Mouse (Mus musculus) lung, adult 2 months (tissue): ENCODE measurements around the gene Cebpb. TPM values are rescaled to one million over a fixed set of nuclear protein-coding genes. Genes with fewer than 3 reads are reported as not detected.

Experiments used
- DNase-seq: peaks from one replicate; pipeline ENCODE4 v3.0.0; 2022
- H3K4me1 ChIP-seq: fragments of 200-500 bp; 2 replicates; pipeline ENCODE4 v1.6.1; 2011; ENCODE audit warnings: low read length; ENCODE audit not compliant: control insufficient read depth, insufficient read depth
- H3K4me3 ChIP-seq: fragments of 200-500 bp; replicated peaks from 2 replicates; pipeline ENCODE3; 2011; ENCODE audit warnings: low read depth, mild to moderate bottlenecking, control low read depth, low read length; ENCODE audit errors: extremely low read depth
- CTCF ChIP-seq: fragments of 200-500 bp; IDR thresholded peaks from 2 replicates; pipeline ENCODE4 v1.5.1; 2011; ENCODE audit warnings: mild to moderate bottlenecking, low read length, control low read depth; ENCODE audit not compliant: insufficient read depth
- POLR2A ChIP-seq: fragments of 200-500 bp; IDR thresholded peaks from 2 replicates; pipeline ENCODE4 v1.6.1; 2011; ENCODE audit warnings: low read depth, mild to moderate bottlenecking, control low read depth, low read length, borderline replicate concordance; ENCODE audit errors: extremely low read depth
- WGBS: fragments of 180-500 bp; shearing (Covaris S2); methylation state at CpG from one replicate; pipeline ENCODE4 v1.1.7; 2018; 5-methylcytosine and 5-hydroxymethylcytosine counted together
- polyA plus RNA-seq: library from polyadenylated mRNA; depleted of rRNA; stranded (reverse); fragments of >200 nt; gene quantifications from 2 replicates; pipeline ENCODE4 v1.2.3, GENCODE M21; 2012

Cebpb gene
- polyA plus RNA-seq, 1 experiment: 295 TPM

GRCm38 (mm10) chr2:167691410-167691809 is 2.7 kb downstream of the Cebpb start:
- Histone ChIP-seq H3K4me3 (peak overlapping the region; percentile 83), H3K4me1 (no peaks in the 10 kb centered on the region; the same call in 1 of the 2 replicates)
- no peak for DNase-seq
- 51% methylated on average over 6 of the region's 6 CpGs for WGBS
- TF ChIP-seq CTCF (no peak), POLR2A (peak; percentile 42; the same call in 1 of the 2 replicates)

- H3K4me3 ChIP-seq: peak overlapping the region; percentile 83
Measured at GRCm38 (mm10) chr2:167691871-167692661, 3.4 kb downstream of the Cebpb start.

DNA sequence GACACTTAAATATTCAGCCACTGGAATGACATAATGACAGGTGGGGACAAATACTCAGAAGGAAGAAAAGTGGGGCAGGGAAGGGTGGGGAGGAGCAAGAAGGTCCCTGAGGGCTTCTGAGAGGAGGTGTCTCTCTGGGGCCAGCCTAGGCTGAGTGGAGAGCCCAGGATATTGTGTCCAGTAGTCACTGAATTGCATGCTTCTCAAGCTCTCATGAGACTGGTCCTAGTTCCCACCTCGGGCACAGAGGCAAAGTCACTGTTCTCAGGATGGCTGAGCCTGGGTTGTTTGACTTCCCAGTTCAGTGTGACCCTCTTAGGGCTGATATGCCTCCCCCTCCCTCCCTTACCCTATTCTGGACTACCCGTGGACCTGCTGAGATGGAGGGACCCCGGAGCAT is 4.1 kb downstream of the Cebpb start:
- no peak for DNase-seq
- 43% methylated on average over 3 of the region's 3 CpGs for WGBS
- no peak overlapping the region for H3K4me3 ChIP-seq
- TF ChIP-seq POLR2A (no peak), CTCF (no peak)
- no peaks in the 10 kb centered on the region; the same call in 1 of the 2 replicates for H3K4me1 ChIP-seq

More at GRCm38 (mm10) chr2:167691871-167692661, 3.4 kb downstream of the Cebpb start:
- WGBS: 52% methylated on average over 14 of the region's 14 CpGs
- TF ChIP-seq CTCF (no peak), POLR2A (peak; percentile 49; the same call in 1 of the 2 replicates)
- H3K4me1 ChIP-seq: no peaks in the 10 kb centered on the region; the same call in 1 of the 2 replicates
- no peak for DNase-seq

- WGBS: 88% methylated on average over 2 of the region's 2 CpGs
Measured at GRCm38 (mm10) chr2:167693540-167693939, 4.8 kb downstream of the Cebpb start.

GRCm38 (mm10) chr2:167694244-167694643 is 5.5 kb downstream of the Cebpb start:
- DNase-seq: no peak
- TF ChIP-seq CTCF: no peak
- no peak for TF ChIP-seq POLR2A
- no peaks in the 10 kb centered on the region; the same call in 1 of the 2 replicates for H3K4me1 ChIP-seq
- WGBS: 38% methylated on average over 1 of the region's 1 CpGs
- no peak overlapping the region for H3K4me3 ChIP-seq

More at GRCm38 (mm10) chr2:167693540-167693939, 4.8 kb downstream of the Cebpb start:
- Histone ChIP-seq H3K4me3 (no peak overlapping the region), H3K4me1 (no peaks in the 10 kb centered on the region; the same call in 1 of the 2 replicates)
- TF ChIP-seq CTCF (no peak), POLR2A (no peak; the same call in 1 of the 2 replicates)
- DNase-seq: no peak

DNA sequence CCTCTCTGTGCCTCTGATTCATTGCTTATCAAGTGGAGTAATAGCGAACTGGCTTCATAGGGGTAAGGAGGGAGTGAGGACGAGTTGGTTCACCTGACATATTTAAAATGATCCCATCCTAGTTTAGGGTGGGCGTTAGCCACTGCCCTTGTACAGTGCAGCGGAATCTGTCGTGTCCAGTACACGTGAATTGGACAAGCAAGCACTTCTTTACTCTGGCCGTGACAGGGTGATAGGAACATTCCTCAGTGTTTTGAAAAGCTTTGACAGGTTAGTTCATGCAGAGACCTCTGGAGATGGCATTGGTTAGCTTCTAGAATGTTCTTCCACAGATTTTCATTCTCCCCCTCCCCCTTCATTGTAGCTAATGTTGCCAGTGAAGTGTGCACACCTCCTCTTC is 6.2 kb downstream of the Cebpb start:
- DNase-seq: no peak
- no peaks in the 10 kb centered on the region; the same call in 1 of the 2 replicates for H3K4me1 ChIP-seq
- no peak overlapping the region for H3K4me3 ChIP-seq
- 82% methylated on average over 7 of the region's 7 CpGs for WGBS
- TF ChIP-seq CTCF (no peak), POLR2A (no peak)

DNA sequence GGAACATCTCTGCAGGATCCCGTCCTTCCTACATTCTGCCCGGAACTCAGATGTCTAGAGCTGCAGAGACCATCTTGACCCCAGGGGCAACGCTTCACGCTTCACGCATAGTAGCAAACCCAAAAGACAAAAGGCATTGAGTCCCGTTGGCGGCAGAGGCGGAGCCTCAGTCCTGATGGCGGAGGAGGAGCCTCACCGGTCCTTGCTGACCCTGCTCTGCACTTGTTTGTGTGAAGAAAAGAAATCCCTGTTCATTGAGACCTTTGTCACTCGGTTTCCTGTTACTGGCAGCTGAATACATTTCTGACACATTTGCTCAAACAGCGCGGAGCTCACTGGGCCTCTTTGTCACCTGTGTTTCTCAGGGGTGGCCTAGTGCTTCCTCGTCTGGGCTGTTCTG is 6.8 kb downstream of the Cebpb start:
- no peak for TF ChIP-seq POLR2A
- TF ChIP-seq CTCF: no peak
- no peak for DNase-seq
- 77% methylated on average over 14 of the region's 14 CpGs for WGBS
- no peak overlapping the region for H3K4me3 ChIP-seq
- H3K4me1 ChIP-seq: no peaks in the 10 kb centered on the region; the same call in 1 of the 2 replicates

- TF ChIP-seq CTCF (no peak), POLR2A (0 out of 2 replicates have a peak, but pooled peaks have one; percentile 12)
- 68% methylated on average over 7 of the region's 7 CpGs for WGBS
- Histone ChIP-seq H3K4me1 (no peaks in the 10 kb centered on the region; the same call in 1 of the 2 replicates), H3K4me3 (no peak overlapping the region)
- DNase-seq: no peak
Measured at GRCm38 (mm10) chr2:167696143-167696542, 7.4 kb downstream of the Cebpb start.

- DNase-seq: peak; percentile 67
- H3K4me3 ChIP-seq: no peak overlapping the region
- no peaks in the 10 kb centered on the region; the same call in 1 of the 2 replicates for H3K4me1 ChIP-seq
- TF ChIP-seq CTCF (no peak), POLR2A (no peak)
- 8% methylated on average over 5 of the region's 5 CpGs for WGBS
Measured at GRCm38 (mm10) chr2:167697902-167698301, 9.2 kb downstream of the Cebpb start.
